Mouse (Mus musculus): Measurements from ENCODE around the gene Tmem248. TPM values are rescaled to one million over a fixed set of nuclear protein-coding genes. Genes with fewer than 3 reads are reported as not detected.

Tmem248 gene
- polyA plus RNA-seq, 1 experiment from 2014 or later: 21.8 TPM

Other genes with a start within 250 kb of the Tmem248 start
- gene Gusb, start 214.0 kb upstream of the Tmem248 start, polyA plus RNA-seq (2015; fragmentation: Nextera tagmentation; extraction: Ambion mirVana): 15.9 and 16.6 TPM in 2 replicates
- gene Asl, start 187.8 kb upstream of the Tmem248 start, polyA plus RNA-seq (2015; fragmentation: Nextera tagmentation; extraction: Ambion mirVana): 23.3 and 28.6 TPM in 2 replicates
- 67.0 and 77.0 TPM in 2 replicates for gene Crcp, start 187.8 kb upstream of the Tmem248 start, polyA plus RNA-seq (2015; fragmentation: Nextera tagmentation; extraction: Ambion mirVana)
- gene Tpst1, start 143.8 kb upstream of the Tmem248 start, polyA plus RNA-seq (2015; fragmentation: Nextera tagmentation; extraction: Ambion mirVana): 47.5 and 50.2 TPM in 2 replicates
- gene Kctd7, start 72.2 kb upstream of the Tmem248 start, polyA plus RNA-seq (2015; fragmentation: Nextera tagmentation; extraction: Ambion mirVana): 8.3 and 8.9 TPM in 2 replicates
- gene Rabgef1, start 45.3 kb upstream of the Tmem248 start, polyA plus RNA-seq (2015; fragmentation: Nextera tagmentation; extraction: Ambion mirVana): 32.8 and 34.6 TPM in 2 replicates
- gene Sbds, start 38.4 kb downstream of the Tmem248 start, polyA plus RNA-seq (2015; fragmentation: Nextera tagmentation; extraction: Ambion mirVana): 65.4 and 67.7 TPM in 2 replicates
- 24.4 and 27.1 TPM in 2 replicates for gene Tyw1, start 38.5 kb downstream of the Tmem248 start, polyA plus RNA-seq (2015; fragmentation: Nextera tagmentation; extraction: Ambion mirVana)
- gene Caln1, start 152.4 kb downstream of the Tmem248 start, polyA plus RNA-seq (2015; fragmentation: Nextera tagmentation; extraction: Ambion mirVana): 2.0 and 3.7 TPM in 2 replicates
- not detected in 2 replicates for gene A330070K13Rik, start 167.6 kb downstream of the Tmem248 start, polyA plus RNA-seq (2015; fragmentation: Nextera tagmentation; extraction: Ambion mirVana)